Mouse (Mus musculus) monocyte, adult 5-6 weeks (primary cell): ENCODE measurements at regions not wholly inside any gene's neighbourhood (a gene's known extent, or its start where the extent isn't known, plus 50 kb on each side); places are given as distances from the start of the nearest gene placed in this dataset.
"Not testable (repeated sequence)": the region's sequence is repeated elsewhere in the genome, so short reads cannot be mapped to it uniquely, and the experiment has no call there.

ENCODE experiments used
- ATAC-seq: fragments of 153-309, 156-312 bp; replicated peaks from 2 replicates; pipeline ENCODE4 v1.8.0; 2017; ENCODE audit warnings: mild to moderate bottlenecking; ENCODE audit not compliant: low TSS enrichment, insufficient number of reproducible peaks, severe bottlenecking, poor library complexity, low FRiP score

DNA sequence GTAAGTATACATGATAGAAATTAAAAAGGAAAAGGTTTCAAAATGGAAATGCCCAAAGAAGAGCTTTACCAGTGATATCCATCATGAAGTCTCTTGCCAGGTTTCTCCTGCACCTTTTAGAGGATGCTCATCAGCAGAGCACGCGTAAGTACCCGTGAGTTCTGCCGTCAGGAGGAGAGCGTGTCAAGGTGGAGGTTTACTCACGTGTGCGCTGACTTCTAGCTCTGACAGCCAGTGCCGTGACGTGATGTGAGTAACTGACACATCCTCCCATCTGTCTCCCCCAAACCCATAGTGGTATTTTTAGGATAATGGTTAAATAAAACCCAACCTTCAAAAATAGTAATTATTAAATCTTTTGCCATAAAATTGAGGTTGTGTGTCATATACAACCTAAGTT lies 55.3 kb downstream of the Adra2a start:
- ATAC-seq, result no peak

DNA sequence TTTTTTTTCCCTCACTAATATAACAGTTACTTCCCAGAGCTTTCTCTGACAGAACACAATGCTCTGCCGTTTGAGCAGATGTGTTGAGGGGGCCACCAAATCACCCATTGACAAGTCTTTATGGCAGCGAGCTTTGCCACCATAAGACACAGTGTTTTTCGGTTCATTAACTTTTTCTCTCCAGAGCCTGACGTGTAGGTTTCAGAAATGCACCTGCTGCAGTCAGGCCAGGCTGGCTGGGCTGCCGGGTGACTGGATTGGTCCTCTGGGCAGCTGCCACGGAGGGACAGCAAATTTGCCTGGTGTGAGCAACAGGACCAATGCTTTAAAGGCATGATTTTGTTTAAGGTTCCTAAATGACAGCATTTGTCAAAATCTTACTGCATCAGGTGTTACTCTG lies 55.8 kb downstream of the Adra2a start:
- ATAC-seq, result no peak

DNA sequence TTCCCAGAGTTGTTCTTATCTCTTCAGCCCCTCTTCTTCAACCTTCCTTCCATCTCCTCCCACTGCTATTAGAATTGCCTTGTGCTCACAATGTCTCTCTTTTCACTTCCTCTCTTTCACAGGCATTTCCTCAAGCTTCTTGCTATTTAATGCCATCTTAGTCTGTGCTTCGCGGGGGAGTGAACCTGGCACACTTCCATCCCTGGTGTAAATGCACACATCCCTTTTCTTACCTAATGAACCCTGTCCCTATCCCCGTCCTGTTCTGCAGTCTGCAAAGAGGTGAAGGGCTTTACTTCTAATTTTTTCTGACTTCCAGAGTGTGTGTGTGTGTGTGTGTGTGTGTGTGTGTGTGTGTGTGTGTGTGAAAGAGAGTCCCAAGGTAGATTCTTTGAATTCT lies 62.6 kb downstream of the Adra2a start:
- no peak for ATAC-seq

DNA sequence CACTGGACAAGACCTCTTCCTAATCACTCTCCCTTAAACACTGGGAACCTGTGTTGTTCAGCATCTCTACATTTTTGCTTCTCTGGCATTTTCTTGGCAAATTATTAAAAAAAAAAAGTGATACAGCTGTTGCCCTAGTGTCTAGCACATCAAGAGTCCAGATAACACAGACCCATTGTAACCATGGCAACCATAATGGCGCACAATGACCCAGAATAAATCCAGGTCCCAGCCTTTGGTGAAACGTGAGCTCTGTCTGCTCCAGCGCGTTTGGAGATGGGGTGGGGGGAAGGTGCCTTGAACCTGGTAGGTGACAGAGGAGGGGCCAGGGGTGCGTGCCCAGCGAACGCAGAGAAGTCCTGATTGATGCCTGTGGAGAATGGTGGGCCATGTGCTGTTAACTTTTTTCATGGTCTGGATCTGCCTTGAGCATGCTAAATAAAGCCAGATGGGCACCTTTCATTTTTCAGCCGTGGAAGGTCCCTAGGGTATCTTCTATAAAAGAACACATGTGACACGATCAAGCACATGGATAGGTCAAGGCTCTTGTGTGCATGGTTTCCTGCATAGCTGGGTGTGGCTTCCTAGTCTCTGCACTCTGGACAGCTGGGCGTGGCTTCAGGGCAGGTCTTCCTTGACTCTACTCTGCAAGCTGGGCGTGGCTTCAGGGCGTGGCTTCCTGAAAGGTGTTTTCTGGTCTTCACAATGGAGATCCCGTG lies 63.3 kb downstream of the Adra2a start:
- no peak for ATAC-seq

DNA sequence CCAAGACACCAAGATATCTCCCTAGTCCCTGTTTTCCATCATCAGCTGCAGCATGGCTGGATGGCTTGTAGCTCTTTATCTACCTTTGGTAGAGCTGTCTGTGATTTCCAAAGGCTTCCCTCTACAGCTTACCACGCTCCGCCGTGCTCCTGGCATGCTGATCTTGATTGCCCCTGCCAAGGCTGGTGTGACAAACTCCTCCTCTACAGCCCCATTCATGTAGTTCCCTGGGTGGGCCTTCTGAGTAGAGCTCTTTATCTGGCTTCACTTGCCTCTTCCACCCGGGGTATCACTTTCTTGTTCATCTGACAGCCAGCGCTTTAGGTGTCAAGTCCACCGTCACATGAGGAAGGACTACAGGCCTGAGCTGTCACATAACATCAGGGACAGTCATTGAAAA lies 66.1 kb downstream of the Adra2a start:
- ATAC-seq, result no peak

DNA sequence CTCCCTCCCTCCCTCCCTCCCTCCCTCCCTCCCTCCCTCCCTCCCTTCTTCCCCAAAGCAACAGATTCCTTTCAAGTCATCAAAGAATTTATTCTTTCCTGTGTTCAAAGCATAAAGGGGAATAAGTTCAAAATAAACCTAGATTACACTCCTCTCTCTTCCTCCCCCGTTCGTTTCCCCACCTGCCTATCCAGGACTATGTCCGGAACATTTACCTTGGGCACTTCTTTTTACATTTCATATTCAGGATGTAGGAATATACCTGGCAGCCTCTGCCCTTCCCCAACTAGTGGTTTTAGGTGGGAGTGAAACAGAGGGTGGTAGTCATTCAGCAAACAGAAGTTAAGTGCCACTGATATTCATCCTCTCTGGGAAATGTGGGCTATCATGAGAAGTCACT lies 68.7 kb downstream of the Adra2a start:
- no peak for ATAC-seq

DNA sequence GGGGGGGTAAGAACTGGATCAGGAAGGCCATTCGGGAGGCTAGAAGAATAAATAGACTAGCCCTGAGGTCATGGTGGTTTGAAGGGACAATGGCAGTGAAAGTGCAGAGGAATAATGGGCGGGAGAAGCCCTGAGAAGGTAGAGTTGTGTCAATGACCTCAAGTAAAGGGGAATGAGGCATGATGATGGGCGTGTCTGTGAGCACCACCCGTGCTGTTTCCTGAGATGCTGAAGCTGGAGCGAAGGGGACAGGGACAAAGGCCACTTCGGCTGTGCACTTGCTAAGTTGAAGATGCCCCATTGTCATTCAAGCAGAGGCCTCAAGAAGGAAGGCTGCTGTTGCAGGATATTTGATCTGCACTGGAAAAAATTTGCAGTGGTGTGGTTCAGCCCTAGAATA lies 69.5 kb downstream of the Adra2a start:
- no peak for ATAC-seq

DNA sequence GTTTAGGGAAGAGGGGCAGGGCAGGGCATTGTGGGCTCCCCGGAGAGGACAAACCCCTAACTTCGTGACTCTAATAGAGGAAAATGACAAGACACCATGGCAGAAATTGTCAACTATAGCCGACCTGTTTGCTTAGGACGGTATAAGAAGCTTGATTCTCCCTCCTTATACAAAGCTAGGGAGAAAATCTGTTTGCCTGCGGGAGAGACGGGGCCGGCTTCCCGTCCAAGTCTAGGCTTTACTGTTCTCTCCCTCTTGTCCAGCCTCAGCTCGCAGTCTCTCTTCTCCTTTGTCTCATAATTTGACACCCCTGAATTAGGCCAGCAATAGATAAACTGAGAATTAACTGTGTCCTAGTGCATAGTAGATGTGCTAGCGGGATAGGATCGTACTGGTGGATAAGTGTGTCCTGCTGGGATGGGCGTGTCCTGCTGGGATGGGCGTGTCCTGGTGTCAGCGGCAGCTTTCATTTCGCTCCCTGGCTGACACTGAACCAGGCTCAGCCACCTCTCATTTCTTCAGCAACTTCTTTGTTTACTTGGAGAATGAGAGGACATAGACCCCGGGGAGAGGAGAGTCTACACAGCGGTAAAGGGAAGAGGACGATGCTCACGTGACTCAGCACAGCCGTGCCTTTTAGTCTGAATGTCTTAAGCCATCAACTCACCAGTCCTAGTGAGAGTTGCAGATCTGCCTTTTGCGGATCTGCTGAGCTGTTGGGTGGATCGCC lies 70.8 kb downstream of the Adra2a start:
- ATAC-seq, result peak; percentile 62; the same call in 1 of the 2 replicates

DNA sequence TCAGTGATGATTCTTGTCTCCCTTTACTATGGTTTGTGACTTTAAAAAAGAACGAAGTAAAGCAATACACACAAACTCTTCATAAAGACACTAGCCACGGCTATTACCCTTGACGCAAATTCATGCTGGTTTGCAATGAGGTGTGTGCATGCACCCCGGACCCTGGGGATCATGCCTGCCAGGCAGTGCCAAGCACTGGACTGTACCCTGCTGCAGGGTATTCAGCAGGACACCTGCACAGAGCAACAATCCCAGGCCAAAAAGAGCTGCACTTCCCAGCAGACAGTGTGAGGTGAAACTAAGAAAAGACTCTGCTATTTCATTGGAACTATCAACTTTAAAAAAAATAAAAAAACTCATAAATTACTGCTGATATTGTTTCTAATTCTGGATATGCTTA lies 71.4 kb downstream of the Adra2a start:
- ATAC-seq, result no peak

DNA sequence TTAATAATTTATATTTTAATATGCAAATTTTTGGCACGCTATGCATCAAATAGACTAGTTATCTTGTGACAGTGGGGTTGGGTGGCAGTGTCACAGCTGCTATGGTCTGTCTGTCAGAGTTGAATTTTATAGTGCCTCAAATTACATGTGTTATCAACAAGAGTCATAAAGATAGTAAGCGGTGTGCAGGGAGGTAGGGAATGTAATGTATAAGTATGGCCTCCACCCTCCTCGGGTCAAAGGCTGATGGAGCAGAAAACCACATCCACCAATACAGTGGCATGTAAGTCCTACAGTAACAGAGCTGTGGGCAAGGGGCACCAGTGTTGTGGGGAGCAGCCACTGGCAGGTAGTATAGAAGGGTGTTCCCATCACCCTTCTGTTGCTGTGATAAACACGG lies 72.9 kb downstream of the Adra2a start:
- no peak for ATAC-seq

DNA sequence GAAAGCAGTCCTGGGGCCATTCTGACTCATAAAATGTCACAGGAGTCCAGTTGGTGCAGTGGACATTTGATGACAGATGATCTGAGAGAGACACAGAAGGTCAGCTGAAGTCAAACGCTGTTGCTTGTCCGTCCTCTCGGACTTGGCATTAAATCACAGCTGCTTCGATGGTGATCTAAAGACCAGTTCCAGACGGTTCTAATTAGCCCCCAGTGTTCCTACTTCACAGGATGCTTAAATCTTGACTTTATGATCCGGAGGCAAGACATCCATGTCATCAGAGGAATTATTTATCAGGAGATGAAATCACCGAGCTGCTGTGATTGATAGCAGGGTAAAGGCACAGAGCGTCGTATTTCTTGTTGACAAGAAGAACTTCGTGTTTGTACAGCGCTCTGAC lies 73.7 kb downstream of the Adra2a start:
- ATAC-seq, result no peak

DNA sequence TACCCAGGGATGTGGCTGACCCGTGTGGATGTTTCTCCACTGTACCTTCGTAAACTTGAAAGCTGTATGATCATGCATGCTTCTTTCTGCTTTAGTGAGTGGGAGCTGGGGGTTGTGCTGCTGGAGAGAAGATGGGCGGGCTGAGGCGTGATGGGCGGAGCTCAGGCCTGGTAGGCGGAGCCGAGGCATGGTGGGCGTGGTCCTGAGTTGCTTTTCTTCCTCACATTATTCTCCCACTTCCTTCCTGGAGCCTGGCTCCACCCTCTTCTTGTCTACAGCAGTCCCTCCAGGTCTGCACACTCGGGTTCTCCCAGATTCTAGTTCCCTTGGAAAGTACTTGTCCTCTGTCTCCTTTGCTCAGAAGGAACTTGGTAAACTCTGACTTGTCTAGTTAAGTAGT lies 79.6 kb downstream of the Adra2a start:
- ATAC-seq, result no peak

DNA sequence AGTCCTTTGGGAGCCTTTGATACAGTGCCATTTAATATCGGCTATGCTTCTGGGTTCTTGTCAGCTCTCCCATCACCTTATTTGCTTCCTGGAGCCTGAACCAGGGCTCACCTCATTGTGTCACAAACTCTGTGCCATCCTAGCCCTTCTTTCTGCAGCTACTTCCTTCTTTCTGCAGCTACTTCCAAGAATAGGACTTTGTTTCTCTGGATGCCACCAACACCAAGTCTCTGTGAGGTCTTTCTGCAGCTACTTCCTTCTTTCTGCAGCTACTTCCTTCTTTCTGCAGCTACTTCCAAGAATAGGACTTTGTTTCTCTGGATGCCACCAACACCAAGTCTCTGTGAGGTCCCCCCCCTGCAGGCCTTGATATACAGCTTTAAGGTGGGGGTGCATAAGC lies 107.8 kb downstream of the Adra2a start:
- ATAC-seq, result not testable (repeated sequence)

DNA sequence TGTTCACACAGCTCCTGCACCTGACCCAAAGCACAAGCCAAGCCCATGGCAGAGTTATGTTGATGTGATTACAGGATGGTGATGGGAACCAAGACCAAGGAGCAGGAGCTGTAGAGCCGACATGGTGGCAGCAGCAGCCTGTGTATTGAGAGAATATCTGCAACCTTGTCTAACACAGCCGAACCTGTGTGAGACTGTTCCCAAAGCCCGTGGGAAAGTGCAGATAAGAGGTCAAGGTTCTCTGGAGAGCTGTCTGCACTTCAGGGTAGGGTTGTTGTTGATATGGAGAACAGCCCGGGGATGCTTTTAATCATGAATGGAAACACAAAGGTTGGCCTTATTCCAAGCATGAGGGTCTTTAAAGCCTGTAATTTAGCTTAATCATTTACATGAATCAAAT lies 110.4 kb downstream of the Adra2a start:
- ATAC-seq, result no peak

DNA sequence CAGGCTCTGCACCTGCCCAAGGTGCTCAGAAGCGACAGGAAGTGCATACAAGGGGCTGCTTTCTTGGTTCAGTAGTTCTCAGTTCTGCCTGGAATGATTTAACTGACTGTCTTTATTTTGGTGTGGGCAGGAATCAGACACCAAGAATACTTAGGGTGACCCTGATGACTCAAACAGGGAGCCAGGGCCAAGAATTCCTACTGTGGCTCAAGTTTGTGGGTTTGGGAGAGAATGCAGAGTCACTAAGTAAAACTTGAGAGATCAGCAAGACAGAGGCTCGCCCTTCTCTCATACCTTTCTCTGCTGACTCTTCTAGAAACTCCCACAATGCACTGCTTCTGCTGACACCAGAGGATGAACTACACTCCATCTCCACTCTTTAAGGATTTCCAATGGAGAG lies 126.4 kb downstream of the Adra2a start:
- no peak for ATAC-seq

DNA sequence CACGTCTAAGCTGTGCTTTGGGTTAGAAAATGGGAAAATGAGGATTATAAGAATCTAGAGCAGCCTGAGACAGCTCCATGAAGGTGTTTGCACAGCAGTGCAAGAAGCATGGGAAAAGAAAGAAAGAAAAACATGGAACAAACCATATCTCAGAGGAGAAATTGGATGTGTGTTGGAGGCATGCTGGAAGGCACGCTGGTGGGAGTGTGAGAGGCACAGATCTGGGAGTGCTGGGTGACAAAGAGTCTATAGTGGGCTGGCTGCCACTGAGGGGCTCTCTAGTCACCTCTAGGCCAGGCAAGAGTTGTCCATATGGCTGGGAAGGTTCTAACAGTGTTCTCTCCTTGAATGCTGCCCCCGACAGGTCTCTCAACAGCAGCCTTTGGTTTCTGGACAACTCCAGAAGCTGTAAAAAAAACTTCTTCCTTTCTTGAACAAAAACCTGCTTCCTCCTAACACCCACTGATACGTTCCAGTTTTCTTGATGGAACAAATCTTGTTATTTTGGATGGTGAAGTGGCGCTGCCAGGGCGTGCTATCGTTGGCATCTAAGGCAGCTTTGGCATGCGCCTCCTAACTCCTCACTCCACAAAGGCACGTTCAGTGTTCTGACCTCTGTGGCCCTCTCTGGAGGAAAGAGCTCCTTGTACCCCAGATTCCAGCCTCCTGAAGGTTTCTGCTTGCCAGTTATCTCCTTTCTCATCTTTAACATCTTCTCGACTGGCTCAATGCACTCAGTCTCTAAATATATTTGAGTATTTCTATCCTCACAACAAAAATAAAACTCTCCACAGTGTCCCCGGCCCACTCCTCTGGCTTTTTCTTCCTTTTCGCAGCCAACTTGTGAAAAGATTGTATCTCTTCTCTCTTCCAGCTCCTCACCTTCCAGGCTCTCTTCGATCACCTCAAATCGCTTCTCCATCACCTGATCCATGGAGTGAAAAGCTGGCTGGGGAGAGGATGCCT lies 130.4 kb downstream of the Adra2a start:
- ATAC-seq, result no peak

DNA sequence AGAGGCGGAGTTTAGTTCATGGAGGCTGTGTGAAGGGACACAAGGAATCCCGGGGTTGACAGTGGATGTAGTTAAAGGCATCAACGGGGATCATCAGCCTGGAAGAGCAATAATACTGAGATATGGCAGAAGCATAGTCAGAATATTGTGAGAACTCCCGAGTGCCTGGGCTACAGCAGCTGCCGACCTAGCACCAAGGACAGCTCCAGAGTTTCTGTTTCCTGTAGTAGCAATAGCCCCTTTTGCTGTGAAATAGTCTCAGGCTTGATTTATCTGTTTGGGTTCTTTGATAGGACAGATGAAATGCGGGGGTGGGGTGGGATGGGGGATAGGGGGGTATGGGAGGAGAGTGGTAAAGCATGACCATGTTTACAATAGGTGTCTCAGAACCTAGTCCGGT lies 131.8 kb downstream of the Adra2a start:
- no peak for ATAC-seq

DNA sequence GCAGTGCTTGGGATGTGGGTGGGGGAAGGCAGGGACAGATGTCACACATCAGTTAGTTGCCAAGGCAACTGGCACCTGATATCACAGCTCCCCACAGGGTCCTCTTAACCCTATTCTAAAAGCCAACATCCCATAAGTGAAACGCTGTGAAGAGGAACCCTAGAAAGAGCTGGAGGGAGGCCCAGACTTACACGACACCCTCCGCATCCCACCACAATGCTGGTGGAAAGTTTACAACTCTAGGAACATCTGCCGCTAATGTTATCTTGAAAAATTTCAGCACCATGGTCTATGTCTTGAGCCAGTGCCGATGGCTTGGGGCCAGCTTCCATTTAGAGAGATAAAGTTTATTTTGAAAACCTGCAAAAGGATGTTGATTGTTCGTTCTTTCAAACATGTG lies 133.5 kb downstream of the Adra2a start:
- no peak for ATAC-seq

DNA sequence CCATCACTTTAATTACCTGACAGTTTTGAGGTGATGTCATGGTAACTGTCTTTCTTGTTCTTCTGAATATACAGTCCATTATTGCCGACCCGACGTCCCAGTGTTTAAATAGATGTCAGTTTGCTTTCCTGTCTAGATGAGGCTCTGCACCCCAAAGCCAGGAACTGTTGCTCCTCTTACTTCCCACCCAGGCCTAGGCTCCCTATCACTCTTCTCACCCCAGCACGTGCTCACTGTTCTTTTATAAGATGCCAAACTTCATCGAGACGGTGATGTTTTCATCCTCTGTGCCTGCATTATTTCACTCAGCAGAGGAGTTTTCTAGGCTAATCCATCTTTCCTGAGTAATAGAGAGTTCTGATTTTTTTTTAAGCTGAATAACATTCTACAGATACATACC lies 156.5 kb downstream of the Adra2a start:
- no peak for ATAC-seq
